Comparison of ENCODE assay signal across 7 mouse cellular contexts in genomic region chr4:103120028-103120384, GRCm38 (mm10). TPM values are rescaled to one million over a fixed set of nuclear protein-coding genes. Genes with fewer than 3 reads are reported as not detected.
A peak's percentile ranks its signal among the peaks of the same experiment; 100 is the strongest.
DNase-seq lines count a peak whose midpoint lies in the region; ATAC-seq and TF ChIP-seq lines count a peak whose summit lies in the region.

No protein-coding gene starts in this region.

- H3K27me3 ChIP-seq in thymus, adult 2 months (ENCODE audit: control insufficient read depth, insufficient read depth, low read length): no peaks in the 10 kb centered on the region
- no peaks in the 10 kb centered on the region for H3K27me3 ChIP-seq in embryonic facial prominence, embryonic 13.5 days
- no peaks in the 10 kb centered on the region for H3K27me3 ChIP-seq in limb, embryonic 13.5 days
- H3K27me3 ChIP-seq in splenic B cell, adult 2 months (ENCODE audit: control insufficient read depth, insufficient read depth, low read length, poor library complexity, severe bottlenecking): no peaks in the 10 kb centered on the region

- H3K9ac ChIP-seq in embryonic facial prominence, embryonic 13.5 days: peak overlapping the region; percentile 97
- peak overlapping the region; percentile 98 for H3K9ac ChIP-seq in limb, embryonic 13.5 days

- H3K4me1 ChIP-seq in thymus, adult 2 months (replicated peaks; ENCODE audit: control insufficient read depth, insufficient read depth, low read length): peaks cover 8% of the 10 kb centered on the region
- peaks cover 19% of the 10 kb centered on the region for H3K4me1 ChIP-seq in embryonic facial prominence, embryonic 13.5 days
- H3K4me1 ChIP-seq in limb, embryonic 13.5 days: peaks cover 32% of the 10 kb centered on the region

- TF ChIP-seq CTCF in thymus, adult 2 months (IDR thresholded peaks at IDR 0.05; ENCODE audit: borderline replicate concordance, control insufficient read depth, extremely low read depth, insufficient read depth, low read length, poor library complexity): no peak

- TF ChIP-seq POLR2A in thymus, adult 2 months (IDR thresholded peaks at IDR 0.05; ENCODE audit: control insufficient read depth, extremely low read depth, insufficient read depth, low read length, poor library complexity): no peak

- peak overlapping the region; percentile 70 for H3K4me2 ChIP-seq in embryonic facial prominence, embryonic 13.5 days
- peak overlapping the region; percentile 70 for H3K4me2 ChIP-seq in limb, embryonic 13.5 days (replicated peaks)

- H3K27ac ChIP-seq in thymus, adult 2 months (ENCODE audit: control insufficient read depth, insufficient read depth, low read length): peak overlapping the region; percentile 93
- peak overlapping the region; percentile 96; the same call in 1 of the 2 replicates for H3K27ac ChIP-seq in embryonic facial prominence, embryonic 13.5 days
- H3K27ac ChIP-seq in limb, embryonic 13.5 days: peak overlapping the region; percentile 95

- no peak for ATAC-seq in embryonic facial prominence, embryonic 13.5 days (ENCODE audit: insufficient number of reproducible peaks, insufficient read depth, low FRiP score, low TSS enrichment, low read depth)
- ATAC-seq in limb, embryonic 13.5 days (ENCODE audit: low FRiP score, low read depth): 0 out of 2 replicates have a peak, but pooled peaks have one; percentile 9

- DNase-seq in thymus, adult 2 months: no peak
- DNase-seq in thymus, postnatal 10 days (ENCODE audit: low spot score in 2 of 2): no peak
- peak; percentile 44 for DNase-seq in splenic B cell, adult 2 months (ENCODE audit: low read depth, low spot score)
- no peak for DNase-seq in right cerebral cortex, postnatal 36 days (ENCODE audit: low spot score in 2 of 2)
- no peak for DNase-seq in layer of hippocampus, adult 11-12 months (ENCODE audit: low spot score)

- peak overlapping the region; percentile 92 for H3K4me3 ChIP-seq in thymus, adult 2 months (ENCODE audit: control insufficient read depth, insufficient read depth, low read length)
- H3K4me3 ChIP-seq in embryonic facial prominence, embryonic 13.5 days: peak overlapping the region; percentile 92
- peak overlapping the region; percentile 88 for H3K4me3 ChIP-seq in limb, embryonic 13.5 days

- H3K9me3 ChIP-seq in embryonic facial prominence, embryonic 13.5 days: no peaks in the 10 kb centered on the region
- H3K9me3 ChIP-seq in limb, embryonic 13.5 days: no peaks in the 10 kb centered on the region

- 2% methylated on average over 4 of the region's 4 CpGs for WGBS in thymus, adult 2 months
- WGBS in embryonic facial prominence, embryonic 13.5 days: 12% methylated on average over 4 of the region's 4 CpGs
- 12% methylated on average over 4 of the region's 4 CpGs for WGBS in limb, embryonic 13.5 days

- no peaks in the 10 kb centered on the region; the same call in 1 of the 2 replicates for H3K36me3 ChIP-seq in thymus, adult 2 months (ENCODE audit: control insufficient read depth, insufficient read depth, low read length)
- H3K36me3 ChIP-seq in embryonic facial prominence, embryonic 13.5 days: peaks cover 6% of the 10 kb centered on the region
- H3K36me3 ChIP-seq in limb, embryonic 13.5 days: peaks cover 5% of the 10 kb centered on the region
- no peaks in the 10 kb centered on the region for H3K36me3 ChIP-seq in splenic B cell, adult 2 months (ENCODE audit: control insufficient read depth, insufficient read depth, low read length, poor library complexity, severe bottlenecking)

RNA-seq across cellular contexts. Expression of gene Wdr78, which starts 5.7 kb away (rescaled TPM):
- 50.2 and 54.6 TPM in 2 replicates for polyA plus RNA-seq in thymus, adult 2 months (2012; rRNA removed)
- polyA plus RNA-seq in embryonic facial prominence, embryonic 13.5 days (2015; fragmentation: Nextera tagmentation; extraction: Ambion mirVana): 4.5 and 5.9 TPM in 2 replicates
- polyA plus RNA-seq in limb, embryonic 13.5 days (2015; fragmentation: Nextera tagmentation; extraction: Ambion mirVana): 3.7 and 3.8 TPM in 2 replicates

RNA-seq across cellular contexts. Expression of gene Mier1, which starts 5.8 kb away (rescaled TPM):
- 63.8 and 65.4 TPM in 2 replicates for polyA plus RNA-seq in thymus, adult 2 months (2012; rRNA removed)
- polyA plus RNA-seq in embryonic facial prominence, embryonic 13.5 days (2015; fragmentation: Nextera tagmentation; extraction: Ambion mirVana): 58.4 and 64.7 TPM in 2 replicates
- 53.1 and 59.0 TPM in 2 replicates for polyA plus RNA-seq in limb, embryonic 13.5 days (2015; fragmentation: Nextera tagmentation; extraction: Ambion mirVana)
